Mouse (Mus musculus) hindbrain, embryonic 13.5 days (tissue): ENCODE results near the gene Gm20767. TPM values are rescaled to one million over a fixed set of nuclear protein-coding genes. Genes with fewer than 3 reads are reported as not detected.
"Not testable (repeated sequence)": the region's sequence is repeated elsewhere in the genome, so short reads cannot be mapped to it uniquely, and the experiment has no call there.

Experiments used
- ATAC-seq: fragments of 200-750 bp; cut with Nextera tagmentation; 2 replicates; pipeline ENCODE4 v1.8.0; 2017; ENCODE audit warnings: moderate TSS enrichment; ENCODE audit not compliant: low FRiP score
- H3K27ac ChIP-seq: fragments of 300-500 bp; sonication (generic); 2 replicates; pipeline ENCODE4 v1.5.1; 2015; ENCODE audit warnings: inconsistent platforms, mild to moderate bottlenecking, moderate library complexity
- H3K27me3 ChIP-seq: fragments of 300-500 bp; sonication (generic); 2 replicates; pipeline ENCODE4 v1.6.1; 2015; ENCODE audit warnings: mild to moderate bottlenecking, inconsistent platforms
- H3K36me3 ChIP-seq: fragments of 300-500 bp; sonication (generic); 2 replicates; pipeline ENCODE4 v1.6.1; 2015; ENCODE audit warnings: mild to moderate bottlenecking, inconsistent platforms
- H3K4me1 ChIP-seq: fragments of 300-500 bp; sonication (generic); replicated peaks from 2 replicates; pipeline ENCODE4 v1.6.1; 2015; ENCODE audit warnings: inconsistent platforms
- H3K4me2 ChIP-seq: fragments of 300-500 bp; sonication (generic); 2 replicates; pipeline ENCODE4 v1.6.1; 2015; ENCODE audit warnings: inconsistent platforms, mild to moderate bottlenecking, moderate library complexity
- H3K4me3 ChIP-seq: fragments of 300-500 bp; sonication (generic); 2 replicates; pipeline ENCODE4 v1.5.1; 2015; ENCODE audit warnings: mild to moderate bottlenecking, inconsistent platforms
- H3K9ac ChIP-seq: fragments of 300-500 bp; sonication (generic); 2 replicates; pipeline ENCODE4 v1.6.1; 2015; ENCODE audit warnings: mild to moderate bottlenecking, inconsistent platforms
- H3K9me3 ChIP-seq: fragments of 300-500 bp; sonication (generic); 2 replicates; pipeline ENCODE4 v1.6.1; 2016; ENCODE audit warnings: inconsistent platforms
- WGBS: fragments of 180-500 bp; shearing (Covaris S2); methylation state at CpG from one replicate; pipeline ENCODE4 v1.1.7; 2015; 5-methylcytosine and 5-hydroxymethylcytosine counted together
- polyA plus RNA-seq: library from polyadenylated mRNA; unstranded; fragments of >200 nt; fragmentation: Nextera tagmentation; extraction: Ambion mirVana; gene quantifications from 2 replicates; pipeline ENCODE4 v1.2.1, GENCODE M21; 2015

Gene Gm20767
- polyA plus RNA-seq, 1 experiment from 2014 or later: not detected

- not testable (repeated sequence) for H3K27ac ChIP-seq, H3K9me3 ChIP-seq, H3K4me2 ChIP-seq, H3K4me1 ChIP-seq, H3K27me3 ChIP-seq, H3K36me3 ChIP-seq, H3K4me3 ChIP-seq, ATAC-seq, H3K9ac ChIP-seq
- 78% methylated on average over 7 of the region's 8 CpGs for whole genome bisulfite sequencing
These were observed 56.3 kb downstream of the Gm20767 start for GRCm38 (mm10) chr13:120196189-120196821.

Other genes starting within 250 kb of the Gm20767 start
- not detected in 2 replicates for gene Tcstv1, start 245.5 kb upstream of the Gm20767 start, polyA plus RNA-seq
- not detected in 2 replicates for gene Gm21761, start 211.0 kb upstream of the Gm20767 start, polyA plus RNA-seq
- gene B020031M17Rik, start 189.4 kb upstream of the Gm20767 start, polyA plus RNA-seq: not detected in 2 replicates
- not detected in 2 replicates for gene Gm36079, start 113.2 kb upstream of the Gm20767 start, polyA plus RNA-seq
- gene Gm21188, start 88.1 kb upstream of the Gm20767 start, polyA plus RNA-seq: not detected in 2 replicates
- gene Gm21818, start 32.2 kb downstream of the Gm20767 start, polyA plus RNA-seq: not detected in 2 replicates
- not detected in 2 replicates for gene Gm21762, start 75.7 kb downstream of the Gm20767 start, polyA plus RNA-seq
- gene Gm21731, start 98.9 kb downstream of the Gm20767 start, polyA plus RNA-seq: not detected in 2 replicates
- gene AF067061, start 122.9 kb downstream of the Gm20767 start, polyA plus RNA-seq: not detected in 2 replicates
- 0.10 TPM in 1 of 2 replicates, not detected in the other for gene BC147527, start 160.1 kb downstream of the Gm20767 start, polyA plus RNA-seq
- gene Tcstv3, start 176.6 kb downstream of the Gm20767 start, polyA plus RNA-seq: not detected in 2 replicates